Mouse (Mus musculus): ENCODE results near the gene Dusp2.
A peak's percentile ranks its signal among the peaks of the same experiment; 100 is the strongest.

- TF ChIP-seq CTCF (conservative IDR thresholded peaks at IDR 0.05; ENCODE audit: low read length) (peak; percentile 98), NANOG (IDR thresholded peaks at IDR 0.05; ENCODE audit: borderline replicate concordance, low read length) (no peak), POU5F1 (IDR thresholded peaks at IDR 0.05; ENCODE audit: borderline replicate concordance, low read length) (no peak)
Measured at GRCm38 (mm10) chr2:127341159-127341558, 5.2 kb downstream of the Dusp2 start.

Measured in E14TG2a.4 (cell line).